Mouse (Mus musculus): ENCODE data around the gene Prkd1. TPM values are rescaled to one million over a fixed set of nuclear protein-coding genes. Genes with fewer than 3 reads are reported as not detected.

Gene Prkd1
- polyA plus RNA-seq, 1 experiment, result not detected

GRCm38 (mm10) chr12:50499796-50500504 lies 148.9 kb downstream of the Prkd1 start:
- no peak overlapping the region for H3K27ac ChIP-seq (ENCODE audit: insufficient read depth, low read depth, low read length)
- TF ChIP-seq CTCF (IDR thresholded peaks at IDR 0.05; ENCODE audit: insufficient read depth, low read depth, low read length), result no peak
- H3K4me1 ChIP-seq (ENCODE audit: control insufficient read depth, insufficient read depth, low read length), result no peaks in the 10 kb centered on the region
- 78% methylated on average over 3 of the region's 3 CpGs for WGBS
- H3K4me3 ChIP-seq (ENCODE audit: insufficient read depth, low read depth, low read length), result no peak overlapping the region

DNA sequence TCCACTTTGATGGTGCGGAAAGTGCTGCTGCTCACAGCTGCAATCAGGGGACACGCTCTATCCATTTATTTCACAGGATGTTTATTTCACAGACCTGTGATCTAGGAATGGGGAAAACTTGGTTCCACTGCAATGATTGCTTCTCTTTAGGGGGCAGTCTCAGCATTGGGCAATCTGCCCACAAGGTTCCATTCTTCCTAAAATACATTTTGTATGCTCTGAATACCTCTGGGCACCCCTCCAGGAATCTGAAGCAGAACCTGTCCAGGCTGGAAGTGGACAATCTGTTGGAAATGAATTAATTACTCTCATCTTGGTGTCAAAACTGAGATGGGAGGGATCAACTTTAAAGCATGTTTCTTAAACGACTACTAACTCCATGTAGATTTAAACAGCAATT lies 152.9 kb downstream of the Prkd1 start:
- H3K4me3 ChIP-seq (ENCODE audit: insufficient read depth, low read depth, low read length), result no peak overlapping the region
- 82% methylated on average over 3 of the region's 3 CpGs for WGBS
- no peaks in the 10 kb centered on the region for H3K4me1 ChIP-seq (ENCODE audit: control insufficient read depth, insufficient read depth, low read length)
- TF ChIP-seq CTCF (IDR thresholded peaks at IDR 0.05; ENCODE audit: insufficient read depth, low read depth, low read length) (no peak), POLR2A (IDR thresholded peaks at IDR 0.05; ENCODE audit: insufficient read depth, low read depth, low read length) (no peak)
- no peak overlapping the region for H3K27ac ChIP-seq (ENCODE audit: insufficient read depth, low read depth, low read length)

DNA sequence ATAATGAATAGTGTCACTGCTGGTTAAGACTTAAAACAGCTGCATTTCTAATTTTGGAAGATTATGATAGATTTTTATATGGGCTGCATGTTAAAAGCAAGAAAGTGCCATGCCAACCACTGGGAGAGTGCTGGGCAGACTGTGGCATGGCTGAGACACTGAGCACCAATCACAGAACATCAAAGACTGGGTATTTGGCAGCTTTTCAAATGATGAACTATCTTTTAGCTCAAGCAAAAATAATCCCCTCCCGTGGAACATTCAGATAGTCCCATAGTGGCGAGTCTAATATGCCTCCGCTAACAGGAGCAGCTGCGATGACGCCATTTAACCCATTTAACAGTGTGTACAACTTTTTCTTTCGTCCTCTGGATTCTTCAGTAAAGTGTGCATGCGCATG lies 169.1 kb downstream of the Prkd1 start:
- Histone ChIP-seq H3K4me3 (ENCODE audit: insufficient read depth, low read depth, low read length) (no peak overlapping the region), H3K4me1 (ENCODE audit: control insufficient read depth, insufficient read depth, low read length) (no peaks in the 10 kb centered on the region), H3K27ac (ENCODE audit: insufficient read depth, low read depth, low read length) (no peak overlapping the region)
- TF ChIP-seq CTCF (IDR thresholded peaks at IDR 0.05; ENCODE audit: insufficient read depth, low read depth, low read length), result no peak
- no peak for TF ChIP-seq POLR2A (IDR thresholded peaks at IDR 0.05; ENCODE audit: insufficient read depth, low read depth, low read length)
- 66% methylated on average over 7 of the region's 7 CpGs for WGBS

DNA sequence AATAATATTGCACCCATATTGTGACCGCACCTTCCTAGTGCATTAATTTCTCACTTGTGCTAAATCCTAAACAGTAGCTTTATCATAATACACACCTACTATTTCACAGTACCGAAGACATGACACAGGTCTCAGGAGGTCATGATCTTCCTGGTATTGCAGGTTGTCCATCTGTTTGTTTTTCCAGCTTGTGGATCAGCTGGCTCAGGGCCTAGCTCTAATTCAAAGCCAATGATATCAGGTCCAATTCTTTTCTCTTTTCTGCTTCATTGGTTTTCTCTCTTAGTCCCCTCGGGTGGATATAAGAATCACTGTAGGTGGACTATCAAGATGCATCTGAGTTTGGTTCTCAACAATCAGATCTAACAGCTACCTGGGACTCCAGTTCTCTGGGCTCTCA lies 191.7 kb downstream of the Prkd1 start:
- no peak for TF ChIP-seq POLR2A (IDR thresholded peaks at IDR 0.05; ENCODE audit: insufficient read depth, low read depth, low read length)
- no peak for TF ChIP-seq CTCF (IDR thresholded peaks at IDR 0.05; ENCODE audit: insufficient read depth, low read depth, low read length)
- 85% methylated on average over 3 of the region's 3 CpGs for WGBS
- Histone ChIP-seq H3K4me1 (ENCODE audit: control insufficient read depth, insufficient read depth, low read length) (no peaks in the 10 kb centered on the region), H3K4me3 (ENCODE audit: insufficient read depth, low read depth, low read length) (no peak overlapping the region), H3K27ac (ENCODE audit: insufficient read depth, low read depth, low read length) (no peak overlapping the region)

- 28% methylated on average over 3 of the region's 3 CpGs for WGBS
- TF ChIP-seq POLR2A (IDR thresholded peaks at IDR 0.05; ENCODE audit: insufficient read depth, low read depth, low read length), result no peak
- no peak for TF ChIP-seq CTCF (IDR thresholded peaks at IDR 0.05; ENCODE audit: insufficient read depth, low read depth, low read length)
- no peak overlapping the region for H3K27ac ChIP-seq (ENCODE audit: insufficient read depth, low read depth, low read length)
Observed at GRCm38 (mm10) chr12:50451761-50452160, 197.1 kb downstream of the Prkd1 start.

DNA sequence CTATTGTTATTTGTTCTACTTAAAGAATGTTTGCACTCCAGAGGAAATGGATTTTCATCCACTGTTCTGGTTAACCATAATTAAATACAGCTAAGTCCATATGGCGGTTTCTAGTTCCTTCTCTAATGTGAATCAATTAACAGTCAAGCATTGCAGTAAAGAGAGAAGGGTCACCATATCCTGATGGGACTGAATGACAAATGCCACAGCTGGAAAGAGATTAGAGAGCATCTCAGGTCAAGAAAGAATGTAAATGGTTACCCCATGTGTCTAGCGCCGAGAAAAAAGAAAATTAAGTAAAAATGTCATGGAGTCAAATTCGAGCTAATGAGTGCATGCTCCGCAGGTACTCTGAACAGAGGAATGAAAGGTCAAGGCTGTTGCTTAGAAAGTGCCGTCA lies 212.2 kb downstream of the Prkd1 start:
- WGBS, result 70% methylated on average over 6 of the region's 6 CpGs
- H3K4me3 ChIP-seq (ENCODE audit: insufficient read depth, low read depth, low read length), result no peak overlapping the region
- H3K27ac ChIP-seq (ENCODE audit: insufficient read depth, low read depth, low read length), result no peak overlapping the region
- H3K4me1 ChIP-seq (ENCODE audit: control insufficient read depth, insufficient read depth, low read length), result no peaks in the 10 kb centered on the region
- TF ChIP-seq POLR2A (IDR thresholded peaks at IDR 0.05; ENCODE audit: insufficient read depth, low read depth, low read length) (no peak), CTCF (IDR thresholded peaks at IDR 0.05; ENCODE audit: insufficient read depth, low read depth, low read length) (no peak)

More at GRCm38 (mm10) chr12:50451761-50452160, 197.1 kb downstream of the Prkd1 start:
- Histone ChIP-seq H3K4me3 (ENCODE audit: insufficient read depth, low read depth, low read length) (no peak overlapping the region), H3K4me1 (ENCODE audit: control insufficient read depth, insufficient read depth, low read length) (no peaks in the 10 kb centered on the region)

- Histone ChIP-seq H3K4me1 (ENCODE audit: control insufficient read depth, insufficient read depth, low read length) (no peaks in the 10 kb centered on the region), H3K27ac (ENCODE audit: insufficient read depth, low read depth, low read length) (no peak overlapping the region), H3K4me3 (ENCODE audit: insufficient read depth, low read depth, low read length) (no peak overlapping the region)
- 56% methylated on average over 5 of the region's 5 CpGs for WGBS
- TF ChIP-seq POLR2A (IDR thresholded peaks at IDR 0.05; ENCODE audit: insufficient read depth, low read depth, low read length), result no peak
- TF ChIP-seq CTCF (IDR thresholded peaks at IDR 0.05; ENCODE audit: insufficient read depth, low read depth, low read length), result no peak
Observed at GRCm38 (mm10) chr12:50430129-50430703, 218.7 kb downstream of the Prkd1 start.

GRCm38 (mm10) chr12:50352404-50352803 lies 296.5 kb downstream of the Prkd1 start:
- peaks cover 3% of the 10 kb centered on the region; the same call in 1 of the 2 replicates for H3K4me1 ChIP-seq (ENCODE audit: control insufficient read depth, insufficient read depth, low read length)
- 22% methylated on average over 11 of the region's 11 CpGs for WGBS
- H3K4me3 ChIP-seq (ENCODE audit: insufficient read depth, low read depth, low read length), result no peak overlapping the region
- TF ChIP-seq CTCF (IDR thresholded peaks at IDR 0.05; ENCODE audit: insufficient read depth, low read depth, low read length) (no peak), POLR2A (IDR thresholded peaks at IDR 0.05; ENCODE audit: insufficient read depth, low read depth, low read length) (no peak)
- no peak overlapping the region for H3K27ac ChIP-seq (ENCODE audit: insufficient read depth, low read depth, low read length)

- no peak overlapping the region for H3K27ac ChIP-seq (ENCODE audit: insufficient read depth, low read depth, low read length)
- TF ChIP-seq POLR2A (IDR thresholded peaks at IDR 0.05; ENCODE audit: insufficient read depth, low read depth, low read length) (no peak), CTCF (IDR thresholded peaks at IDR 0.05; ENCODE audit: insufficient read depth, low read depth, low read length) (no peak)
- no peaks in the 10 kb centered on the region for H3K4me1 ChIP-seq (ENCODE audit: control insufficient read depth, insufficient read depth, low read length)
- 44% methylated on average over 4 of the region's 4 CpGs for WGBS
- no peak overlapping the region for H3K4me3 ChIP-seq (ENCODE audit: insufficient read depth, low read depth, low read length)
Observed at GRCm38 (mm10) chr12:50333182-50333581, 315.7 kb downstream of the Prkd1 start.

Measured in olfactory bulb, adult 2 months (tissue).